Mouse (Mus musculus) embryo, embryonic 10 days (tissue): ENCODE data around the gene Serinc5.

Source experiments
- DNase-seq: peaks from one replicate; pipeline ENCODE4 v3.0.0-alpha.2; 2015; ENCODE audit warnings: low spot score

The Serinc5 gene

DNA sequence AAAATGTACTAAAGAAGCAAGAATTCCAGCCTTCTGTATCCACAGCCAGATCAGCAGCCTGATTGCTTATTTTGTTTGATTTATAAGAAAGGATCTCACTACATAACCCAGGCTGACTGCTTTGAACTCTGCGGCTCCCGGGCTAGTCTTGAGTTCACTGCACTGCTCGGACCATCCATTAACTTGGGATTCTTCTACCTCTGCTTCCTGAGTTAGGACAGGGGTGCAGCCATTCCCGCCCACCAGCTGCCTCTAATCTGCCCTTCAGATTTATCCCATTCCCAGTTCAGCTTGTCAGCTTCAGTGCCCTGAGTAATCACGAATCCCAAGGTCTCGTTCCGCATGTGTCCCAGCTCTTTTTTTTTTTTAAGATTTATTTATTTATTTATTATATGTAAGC is 93.3 kb downstream of the Serinc5 start:
- peak; percentile 21 for DNase-seq

GRCm38 (mm10) chr13:92705016-92705535 is 94.2 kb downstream of the Serinc5 start:
- DNase-seq: no peak

DNA sequence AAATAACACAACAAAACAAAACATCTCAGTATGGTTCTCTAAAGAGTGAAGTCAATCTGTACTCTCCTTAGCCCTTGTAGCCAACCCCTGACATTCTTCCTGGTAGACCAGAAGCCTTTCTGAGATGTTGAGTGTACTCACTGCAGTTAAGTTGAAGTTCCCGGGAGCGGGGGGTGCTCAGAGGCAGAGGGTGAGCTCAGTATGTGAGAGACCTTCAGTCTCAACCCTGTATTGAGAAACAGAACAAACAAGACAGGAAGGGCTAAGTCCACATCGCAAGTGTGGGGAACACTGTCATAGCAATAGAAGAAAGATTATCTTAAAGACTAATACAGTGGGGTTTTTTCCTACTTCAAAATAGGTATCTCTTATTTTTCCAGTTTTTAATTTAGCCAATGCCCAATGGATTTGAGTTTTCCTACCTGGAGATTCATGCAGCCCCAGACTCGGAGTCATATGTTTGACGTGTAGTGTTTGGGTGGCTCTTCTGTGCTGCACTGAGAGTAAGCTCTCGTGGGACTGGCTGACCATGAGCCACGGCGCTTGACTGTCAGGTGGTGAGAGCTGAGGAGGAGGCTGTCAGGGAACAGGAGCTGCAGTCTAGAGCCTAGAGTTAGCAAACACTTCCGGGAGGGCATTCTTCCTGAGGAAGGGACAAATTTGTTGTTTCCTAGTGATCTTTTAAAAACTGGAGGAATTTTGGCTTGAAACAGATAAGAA is 95.6 kb downstream of the Serinc5 start:
- DNase-seq: no peak

GRCm38 (mm10) chr13:92707941-92708340 is 97.0 kb downstream of the Serinc5 start:
- DNase-seq: no peak

DNA sequence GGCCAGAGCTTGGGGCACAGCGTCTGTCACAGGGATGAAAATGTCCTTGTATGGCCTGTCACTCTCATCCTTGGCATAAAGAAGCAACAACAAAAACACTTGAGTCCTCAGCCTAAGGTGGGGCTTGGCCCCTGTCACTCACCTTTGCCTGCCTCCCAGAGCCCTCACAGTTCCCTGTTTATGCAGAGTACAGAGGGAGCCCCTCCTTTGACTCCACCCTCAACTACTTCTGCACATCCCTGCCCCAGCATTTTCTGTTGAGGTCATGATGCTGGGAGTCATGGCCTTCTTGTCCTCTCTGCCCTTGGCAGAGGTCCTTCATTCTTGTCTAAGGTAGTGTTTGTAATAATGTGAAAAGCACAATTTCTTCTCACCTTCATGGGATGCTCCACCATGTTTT is 97.6 kb downstream of the Serinc5 start:
- no peak for DNase-seq

DNA sequence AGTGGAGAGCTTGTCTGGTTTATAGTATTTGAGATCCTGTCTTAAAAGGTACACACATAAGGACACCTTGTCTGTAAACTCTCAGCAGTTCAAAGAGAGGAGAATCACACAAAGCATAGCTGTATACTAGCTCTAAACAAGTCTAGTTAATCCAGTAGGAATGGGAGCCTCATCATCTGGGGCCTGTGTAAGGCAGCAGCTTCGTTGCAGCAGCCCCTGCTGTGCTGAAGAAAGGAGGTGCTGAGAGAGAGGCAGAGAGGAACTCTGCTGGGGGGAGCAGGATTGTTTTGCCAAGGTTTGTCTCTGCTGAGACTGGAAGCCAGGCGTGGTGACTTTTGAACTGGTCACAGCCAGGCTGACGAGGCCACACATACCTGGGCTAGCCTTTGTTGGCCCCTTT is 98.6 kb downstream of the Serinc5 start:
- DNase-seq: peak; percentile 26

GRCm38 (mm10) chr13:92710361-92710760 is 99.5 kb downstream of the Serinc5 start:
- DNase-seq: no peak

GRCm38 (mm10) chr13:92711821-92712220 is 100.9 kb downstream of the Serinc5 start:
- no peak for DNase-seq

DNA sequence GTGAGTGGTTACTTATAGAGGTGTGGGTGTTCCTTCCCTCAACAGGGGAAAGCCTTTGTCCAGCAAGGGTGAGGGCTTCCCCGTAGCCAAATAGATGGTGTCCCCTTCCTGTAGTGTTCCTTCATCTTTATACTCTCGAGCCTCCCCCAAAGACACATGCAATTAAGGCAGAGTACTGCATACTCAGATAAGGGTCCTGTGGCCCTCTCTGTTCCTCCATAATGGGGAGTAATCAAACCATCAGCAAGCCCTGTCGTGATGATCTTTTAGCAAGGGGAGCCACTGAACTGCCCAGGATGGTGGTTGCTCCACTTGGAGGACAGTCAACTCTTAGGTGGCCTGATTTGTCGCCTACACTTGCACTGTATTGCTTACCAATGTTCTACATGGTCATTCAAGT is 101.7 kb downstream of the Serinc5 start:
- DNase-seq: no peak

DNA sequence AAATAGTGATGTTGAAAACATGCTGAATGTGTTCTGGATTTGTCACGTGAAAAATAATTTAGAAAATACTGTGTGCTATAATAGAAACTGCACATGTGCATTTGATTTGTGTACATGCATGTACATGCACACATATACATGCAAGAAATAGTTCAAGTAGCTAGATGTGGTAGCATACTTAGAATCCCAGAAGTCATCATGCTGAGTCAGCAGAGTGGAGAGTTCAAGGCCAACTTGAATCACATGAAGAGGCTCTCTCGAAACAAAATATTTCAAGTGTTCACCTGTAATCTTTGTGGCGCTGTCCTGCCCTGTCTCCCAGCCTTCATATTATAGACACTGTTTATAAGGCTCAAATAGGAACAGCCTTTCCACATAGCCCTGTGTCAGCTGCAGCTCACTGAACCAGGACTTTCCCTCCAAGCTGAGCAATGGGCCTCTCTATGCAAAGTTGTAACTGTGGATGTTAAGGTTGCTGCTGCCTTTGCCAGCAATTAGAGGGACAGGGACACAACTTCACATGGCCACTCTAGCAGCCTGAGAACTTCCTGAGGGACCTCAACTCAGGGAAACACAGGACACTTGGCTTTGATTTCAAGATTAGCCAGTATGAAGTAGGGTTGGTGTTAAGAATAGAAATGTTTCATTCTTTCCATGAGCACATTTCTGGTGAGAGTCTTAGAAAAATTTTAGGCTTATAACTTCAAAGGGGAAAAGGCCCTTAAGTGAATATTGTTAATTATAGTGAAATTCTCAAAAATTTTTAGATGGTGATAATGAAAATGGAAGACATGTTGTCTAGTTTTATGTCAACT is 107.2 kb downstream of the Serinc5 start:
- DNase-seq: no peak

- no peak for DNase-seq
Measured at GRCm38 (mm10) chr13:92721006-92721405, 110.1 kb downstream of the Serinc5 start.

- DNase-seq: no peak
Measured at GRCm38 (mm10) chr13:92722389-92722788, 111.5 kb downstream of the Serinc5 start.

DNA sequence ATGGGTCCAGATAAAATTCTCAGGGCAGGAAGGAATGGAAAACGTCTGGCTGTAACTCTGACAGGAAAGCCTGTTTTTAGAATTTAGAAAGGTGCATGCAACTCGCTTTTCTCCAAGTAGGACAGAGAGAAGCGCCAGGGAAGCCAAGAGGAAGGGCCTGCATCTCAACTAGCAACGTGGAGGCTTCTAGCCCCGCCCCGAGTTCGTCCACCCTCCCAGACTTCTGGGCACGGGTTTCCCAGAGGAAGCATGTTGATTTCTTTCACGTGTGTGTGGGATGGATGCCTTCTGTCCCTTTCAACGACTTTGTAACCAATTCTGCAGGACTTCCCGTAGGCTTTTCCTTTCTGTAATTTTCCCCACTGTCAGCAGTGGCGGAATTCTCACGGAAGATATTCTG is 118.9 kb downstream of the Serinc5 start:
- no peak for DNase-seq

- DNase-seq: no peak
Measured at GRCm38 (mm10) chr13:92731811-92732210, 120.9 kb downstream of the Serinc5 start.

DNA sequence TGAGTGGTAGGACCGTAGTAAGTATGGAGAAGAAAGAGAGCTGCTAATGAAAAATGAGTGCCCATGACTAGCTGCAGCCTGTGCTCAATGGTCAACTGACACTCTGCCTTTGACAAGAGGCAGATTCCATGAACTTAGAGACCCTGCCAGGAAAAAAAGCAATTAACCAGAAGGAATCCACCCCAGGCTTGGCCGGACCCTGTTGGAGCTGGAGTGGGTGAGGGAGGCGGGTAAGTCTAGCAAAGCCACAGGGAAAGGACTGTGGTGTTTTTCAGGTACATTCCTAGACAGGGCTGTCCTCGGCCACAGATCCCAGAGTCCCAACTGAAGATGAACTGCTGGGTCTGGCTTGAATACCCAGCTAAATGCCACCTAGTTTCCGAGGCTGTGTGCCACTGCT is 121.9 kb downstream of the Serinc5 start:
- no peak for DNase-seq

- peak; percentile 71 for DNase-seq
Measured at GRCm38 (mm10) chr13:92733252-92733651, 122.4 kb downstream of the Serinc5 start.

- no peak for DNase-seq
Measured at GRCm38 (mm10) chr13:92733741-92734140, 122.8 kb downstream of the Serinc5 start.

DNA sequence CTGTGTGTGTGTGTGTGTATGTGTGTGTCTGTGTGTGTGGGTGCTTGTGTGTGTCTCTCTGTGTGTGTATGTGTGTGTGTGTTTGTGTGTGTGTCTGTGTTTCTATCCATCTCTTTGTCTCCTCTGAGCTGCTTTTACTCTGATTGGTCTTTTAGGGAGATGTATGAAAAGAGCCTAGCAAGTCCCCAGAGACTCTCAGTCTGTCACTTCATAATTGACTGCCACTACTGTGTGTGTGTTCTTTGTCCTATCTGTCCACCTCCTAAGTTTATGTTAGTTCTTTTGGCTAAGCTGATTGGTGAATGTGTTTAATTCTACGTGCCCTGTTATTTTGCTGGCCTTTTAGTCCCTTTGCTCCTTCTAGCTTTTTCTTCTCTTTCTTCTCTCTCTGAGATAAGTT is 124.8 kb downstream of the Serinc5 start:
- DNase-seq: no peak

- DNase-seq: peak; percentile 25
Measured at GRCm38 (mm10) chr13:92736516-92737300, 125.8 kb downstream of the Serinc5 start.

GRCm38 (mm10) chr13:92738821-92739220 is 127.9 kb downstream of the Serinc5 start:
- DNase-seq: no peak

GRCm38 (mm10) chr13:92739858-92740257 is 129.0 kb downstream of the Serinc5 start:
- DNase-seq: no peak

DNA sequence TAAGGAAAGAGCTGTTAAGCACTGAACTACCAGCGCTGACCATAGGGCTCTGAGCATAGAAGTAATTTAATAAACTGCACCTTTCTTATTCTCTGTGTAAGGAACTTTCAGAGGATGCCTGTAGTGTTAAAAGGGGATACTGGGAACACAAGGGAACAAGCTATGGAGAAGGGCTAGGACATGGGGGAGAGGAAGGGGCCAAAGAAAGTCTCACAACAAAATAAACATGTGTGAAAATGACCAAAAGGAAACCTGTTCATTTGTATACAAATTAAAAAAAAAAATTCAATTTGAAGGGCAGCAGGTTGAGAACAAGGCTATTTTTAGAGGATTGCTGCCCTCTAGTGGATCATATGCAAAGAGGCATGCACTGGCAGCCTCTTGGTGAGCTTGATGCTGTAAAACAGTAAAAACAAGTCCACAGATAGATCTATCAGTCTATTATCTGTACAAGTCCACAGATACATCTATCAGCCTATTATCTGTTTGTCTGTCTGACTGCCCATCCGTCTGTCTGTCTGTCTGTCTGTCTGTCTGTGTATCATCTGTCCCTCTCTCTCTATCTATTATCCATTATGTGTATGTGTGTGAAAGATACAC is 129.9 kb downstream of the Serinc5 start:
- peak; percentile 83 for DNase-seq
